Mouse (Mus musculus) ES-E14 (cell line): Measurements from ENCODE around the gene Fkbpl. TPM values are rescaled to one million over a fixed set of nuclear protein-coding genes. Genes with fewer than 3 reads are reported as not detected.

Source experiments
- DNase-seq: peaks from one replicate; pipeline ENCODE4 v3.0.0-alpha.2; 2013; ENCODE audit warnings: low read depth, low spot score
- H3K27ac ChIP-seq: 2 replicates; pipeline ENCODE4 v1.5.1; 2012; ENCODE audit warnings: low read depth, mild to moderate bottlenecking, low read length, moderate library complexity, mixed read lengths; ENCODE audit not compliant: poor library complexity, insufficient read depth, severe bottlenecking
- H3K36me3 ChIP-seq: 2 replicates; pipeline ENCODE4 v1.6.1; 2012; ENCODE audit warnings: mild to moderate bottlenecking, low read length, moderate library complexity, mixed read lengths; ENCODE audit not compliant: control insufficient read depth, poor library complexity, insufficient read depth, severe bottlenecking
- H3K4me1 ChIP-seq, 2 experiments: fragments of 150-350 bp in 1 of 2; sonication (generic) in 1 of 2; 2 replicates each; pipeline ENCODE4 v1.6.1; 2012; ENCODE audit warnings: low read length in 2 of 2, mild to moderate bottlenecking in 1 of 2, mixed read lengths in 1 of 2; ENCODE audit not compliant: control insufficient read depth in 2 of 2, insufficient read depth in 2 of 2, poor library complexity in 1 of 2
- H3K4me3 ChIP-seq, 2 experiments: fragments of 150-350 bp in 1 of 2; sonication (generic) in 1 of 2; 2 replicates each; pipeline ENCODE4 v1.5.1; 2012; ENCODE audit warnings: low read length in 2 of 2, low read depth in 1 of 2, mild to moderate bottlenecking in 1 of 2, mixed read lengths in 1 of 2; ENCODE audit not compliant: insufficient read depth in 1 of 2, poor library complexity in 1 of 2, severe bottlenecking in 1 of 2
- H3K9ac ChIP-seq: 2 replicates; pipeline ENCODE4 v1.6.1; 2012; ENCODE audit warnings: low read depth, mild to moderate bottlenecking, low read length, mixed read lengths; ENCODE audit not compliant: poor library complexity, insufficient read depth, severe bottlenecking
- H3K9me3 ChIP-seq: fragments of 150-350 bp; sonication (generic); 2 replicates; pipeline ENCODE4 v1.6.1; 2012; ENCODE audit warnings: low read depth, mild to moderate bottlenecking, low read length; ENCODE audit not compliant: control insufficient read depth, insufficient read depth
- CHD2 ChIP-seq: IDR thresholded peaks from 2 replicates; pipeline ENCODE4 v1.6.1; 2014; ENCODE audit warnings: mild to moderate bottlenecking, low read depth, low read length, inconsistent platforms
- HCFC1 ChIP-seq: IDR thresholded peaks from 2 replicates; pipeline ENCODE4 v1.6.1; 2012; ENCODE audit warnings: low read length, inconsistent platforms, borderline replicate concordance; ENCODE audit not compliant: insufficient read depth
- MAFK ChIP-seq: IDR thresholded peaks from 2 replicates; pipeline ENCODE4 v1.6.1; 2014; ENCODE audit warnings: mild to moderate bottlenecking, low read depth, low read length, inconsistent platforms; ENCODE audit not compliant: insufficient read depth
- ZC3H11A ChIP-seq: IDR thresholded peaks from 2 replicates; pipeline ENCODE4 v1.6.1; 2012; ENCODE audit warnings: low read depth, mild to moderate bottlenecking, inconsistent platforms, low read length, borderline replicate concordance
- ZNF384 ChIP-seq: IDR thresholded peaks from 2 replicates; pipeline ENCODE4 v1.6.1; 2012; ENCODE audit warnings: low read depth, low read length, inconsistent platforms
- in situ Hi-C, 2 experiments: fragments of 600-800 bp; cut with MboI; formaldehyde crosslinking; loops; one replicate each; pipeline ENCODE4 v1.15.1; 2025; ENCODE audit warnings: low sequenced_read_pairs in 2 of 2, inconsistent platforms in 1 of 2; ENCODE audit not compliant: unreplicated experiment in 2 of 2
- total RNA-seq: library from RNA; depleted of rRNA; stranded (reverse); fragments of 300-350 nt; gene quantifications from 2 replicates; pipeline ENCODE4 v1.2.3, GENCODE M21; 2012

The Fkbpl gene
- total RNA-seq, 1 experiment = 7.5 TPM

DNA sequence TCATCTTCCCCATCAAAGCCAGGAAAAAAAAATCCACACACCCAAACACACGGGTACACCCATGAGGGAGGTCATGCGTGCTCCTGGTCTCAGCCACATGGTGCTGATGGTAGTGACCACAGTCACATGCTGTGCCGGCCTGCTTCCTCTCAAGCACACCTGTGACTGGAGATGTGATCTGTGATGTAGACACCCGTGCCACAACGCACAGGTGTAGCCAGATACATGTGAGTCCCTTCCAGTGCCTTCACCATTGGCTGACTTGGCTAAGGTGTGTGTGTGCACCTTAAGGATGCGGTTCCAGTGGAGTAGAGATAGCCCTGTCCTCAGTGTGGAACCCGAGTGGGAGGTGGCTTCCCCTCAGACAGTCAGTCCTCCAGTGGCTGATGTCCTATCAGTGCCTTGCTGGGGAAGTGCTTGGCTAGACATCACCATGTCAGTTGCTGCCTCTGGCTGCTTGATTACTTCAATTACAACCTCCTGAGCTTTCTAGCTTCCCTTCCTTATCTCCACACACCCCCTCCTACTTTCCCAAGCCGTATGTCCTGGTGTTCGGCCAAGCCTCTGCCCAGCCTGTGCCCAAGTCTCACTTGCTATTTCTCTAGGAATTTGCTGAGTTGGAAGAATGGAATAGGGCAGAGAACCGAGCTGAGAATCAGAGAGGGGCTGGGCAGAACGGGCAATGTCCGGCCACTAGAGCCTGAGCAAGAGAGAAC is 14.8 kb downstream of the Fkbpl start:
- TF ChIP-seq ZC3H11A (no peak), MAFK (no peak), HCFC1 (no peak), CHD2 (no peak), ZNF384 (no peak)
- no peak overlapping the region for H3K9ac ChIP-seq
- H3K27ac ChIP-seq = no peak overlapping the region
- no peaks in the 10 kb centered on the region for H3K9me3 ChIP-seq
- peaks cover 6% of the 10 kb centered on the region; the same call in 1 of the 2 replicates for H3K36me3 ChIP-seq
- DNase-seq = no peak
- H3K4me3 ChIP-seq = no peak overlapping the region
- peaks cover 0 to 13% of the 10 kb centered on the region in 2 experiments; a peak in 1 of 4 replicates for H3K4me1 ChIP-seq
- in situ Hi-C loops = no loop called here

DNA sequence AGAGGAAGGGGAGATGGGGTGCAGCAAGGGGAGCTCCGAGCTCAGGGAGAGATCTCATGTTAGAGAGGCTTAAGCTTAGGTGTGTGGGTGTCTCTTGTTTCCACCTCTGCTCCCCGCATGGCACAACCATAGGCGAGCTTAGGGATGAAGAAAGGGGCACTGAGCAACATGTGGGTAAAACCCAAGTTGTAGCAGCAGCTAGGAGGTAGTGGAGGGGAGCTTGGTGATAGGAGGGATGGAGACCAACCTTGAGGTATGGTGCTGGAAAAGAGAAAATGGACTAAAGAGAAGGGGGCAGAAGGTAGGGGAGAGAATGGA is 15.3 kb downstream of the Fkbpl start:
- no peak for DNase-seq
- Histone ChIP-seq H3K9me3 (no peaks in the 10 kb centered on the region), H3K9ac (no peak overlapping the region), H3K4me3 (no peak overlapping the region), H3K36me3 (peaks cover 2% of the 10 kb centered on the region; the same call in 1 of the 2 replicates), H3K4me1 (peaks cover 0 to 13% of the 10 kb centered on the region in 2 experiments; a peak in 1 of 4 replicates), H3K27ac (no peak overlapping the region)
- TF ChIP-seq CHD2 (no peak), MAFK (no peak), ZNF384 (no peak), HCFC1 (no peak), ZC3H11A (no peak)
- in situ Hi-C loops = no loop called here

DNA sequence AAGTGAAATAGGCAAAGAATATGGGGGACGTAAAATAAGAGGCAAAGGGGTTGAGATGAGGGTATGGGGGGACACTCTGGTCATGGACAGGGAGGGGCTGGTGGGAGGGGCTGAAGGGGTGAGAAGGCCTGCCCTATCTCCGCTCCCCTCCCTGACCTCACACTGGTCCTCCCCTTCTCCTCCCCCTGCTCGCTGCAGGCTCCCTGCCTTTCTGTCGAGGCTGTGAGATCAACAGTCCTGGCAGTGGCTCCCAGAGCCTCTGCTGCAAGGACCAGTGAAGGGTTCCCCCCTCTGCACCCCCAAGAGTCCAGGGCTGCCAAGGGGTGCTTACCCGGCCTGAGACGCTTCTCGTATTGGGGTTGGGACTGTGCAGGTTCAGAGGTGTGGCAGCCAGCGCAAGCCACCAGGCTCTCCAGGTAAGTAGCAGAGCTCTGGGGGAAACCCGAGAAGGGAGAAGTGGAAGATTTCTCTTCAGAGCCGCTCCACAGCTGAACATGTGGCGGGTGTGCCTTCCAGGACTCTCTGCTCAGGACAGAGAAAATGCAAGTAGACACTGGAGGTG is 15.8 kb downstream of the Fkbpl start:
- no peak overlapping the region for H3K4me3 ChIP-seq
- TF ChIP-seq ZNF384 (no peak), CHD2 (no peak), MAFK (no peak), ZC3H11A (no peak), HCFC1 (no peak)

DNA sequence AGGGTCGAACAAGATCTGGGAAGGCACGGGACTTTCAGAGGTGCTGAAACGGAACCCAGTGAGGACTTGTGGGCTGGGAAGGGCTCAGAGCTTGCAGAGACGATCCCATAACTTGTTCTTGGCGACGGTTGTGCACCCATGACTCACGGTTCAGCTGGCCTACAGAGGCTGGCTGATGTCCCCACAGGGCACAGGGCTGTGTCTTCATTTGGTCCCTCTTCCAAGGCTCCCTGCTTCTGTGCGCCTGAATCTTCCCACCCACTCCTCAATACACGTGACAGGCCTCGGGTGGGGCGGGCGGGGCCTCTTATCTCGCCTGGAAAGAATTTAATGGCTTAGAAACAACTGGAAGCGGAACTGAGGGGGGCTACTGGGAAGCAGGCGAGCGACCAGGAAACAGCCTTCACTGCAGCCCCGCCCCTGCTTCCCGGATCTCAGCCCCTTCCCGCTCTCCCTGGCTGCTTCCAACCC is 16.6 kb downstream of the Fkbpl start:
- DNase-seq = no peak

More for the DNA sequence above, 15.8 kb downstream of the Fkbpl start:
- Histone ChIP-seq H3K27ac (no peak overlapping the region), H3K9me3 (no peaks in the 10 kb centered on the region), H3K4me1 (peaks cover 0 to 13% of the 10 kb centered on the region in 2 experiments; a peak in 1 of 4 replicates), H3K36me3 (no peaks in the 10 kb centered on the region), H3K9ac (no peak overlapping the region)
- no peak for DNase-seq
- in situ Hi-C loops = no loop called here

More for the DNA sequence above, 16.6 kb downstream of the Fkbpl start:
- TF ChIP-seq ZC3H11A = no peak
- no peak for TF ChIP-seq ZNF384
- no peak overlapping the region for H3K9ac ChIP-seq
- in situ Hi-C loops = no loop called here
- H3K27ac ChIP-seq = no peak overlapping the region
- no peaks in the 10 kb centered on the region for H3K36me3 ChIP-seq
- H3K4me1 ChIP-seq = peaks cover 0 to 13% of the 10 kb centered on the region in 2 experiments; a peak in 1 of 4 replicates
- H3K9me3 ChIP-seq = no peaks in the 10 kb centered on the region
- H3K4me3 ChIP-seq = peak overlapping the region in 1 of 2 experiments; percentile 20; a peak in 1 of 4 replicates
